Mouse (Mus musculus): ENCODE data around the gene Vti1b. TPM values are rescaled to one million over a fixed set of nuclear protein-coding genes. Genes with fewer than 3 reads are reported as not detected.

The Vti1b gene
- polyA plus RNA-seq, 2 experiments: 44.0 to 94.6 TPM

DNA sequence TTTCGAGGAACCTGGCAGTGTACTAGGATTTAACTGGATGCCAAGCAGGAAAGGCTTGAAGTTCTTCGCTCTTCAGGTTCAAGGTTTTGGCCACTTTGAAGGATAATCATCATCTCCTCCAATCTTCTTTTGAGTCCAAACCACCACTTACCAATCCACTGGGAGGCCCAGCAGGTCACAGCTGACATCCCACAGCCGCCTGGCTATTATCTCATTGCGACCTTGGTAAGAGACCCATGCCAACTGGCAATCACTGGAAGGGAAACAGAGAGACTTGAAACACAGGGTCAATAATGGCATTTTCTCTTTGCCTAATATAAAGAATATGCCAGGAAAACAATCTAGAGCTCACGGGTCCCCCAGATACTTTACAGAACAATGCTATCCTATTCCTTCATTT is 3.5 kb upstream of the Vti1b start:
- H3K9me3 ChIP-seq (ENCODE audit: control insufficient read depth, low read length): no peaks in the 10 kb centered on the region
- H3K4me2 ChIP-seq (replicated peaks; ENCODE audit: low read depth, low read length, severe bottlenecking): no peak overlapping the region
- H3K27me3 ChIP-seq (ENCODE audit: control insufficient read depth, insufficient read depth, low read length): no peaks in the 10 kb centered on the region
- no peak for TF ChIP-seq POLR2A (IDR thresholded peaks at IDR 0.05; ENCODE audit: borderline replicate concordance, extremely low read depth, insufficient read depth, insufficient read length)
- peaks cover 43% of the 10 kb centered on the region for H3K36me3 ChIP-seq (ENCODE audit: control insufficient read depth, insufficient read depth, low read length)
- WGBS: 89% methylated on average over 5 of the region's 5 CpGs
- no peak overlapping the region for H3K9ac ChIP-seq (ENCODE audit: low read depth, low read length, severe bottlenecking)
- ATAC-seq (ENCODE audit: low FRiP score, low read depth) (no peak), DNase-seq (ENCODE audit: low spot score) (no peak)
- peaks cover 5% of the 10 kb centered on the region; the same call in 1 of the 2 replicates for H3K4me1 ChIP-seq (ENCODE audit: control insufficient read depth, insufficient read depth, low read length)
- H3K4me3 ChIP-seq (replicated peaks; ENCODE audit: low read length): no peak overlapping the region
- H3K27ac ChIP-seq (replicated peaks; ENCODE audit: low read depth, low read length): no peak overlapping the region

- no peak for DNase-seq (ENCODE audit: low spot score)
- no peak overlapping the region for H3K27ac ChIP-seq (replicated peaks; ENCODE audit: low read depth, low read length)
- H3K9ac ChIP-seq (ENCODE audit: low read depth, low read length, severe bottlenecking): no peak overlapping the region
- no peak for TF ChIP-seq POLR2A (IDR thresholded peaks at IDR 0.05; ENCODE audit: borderline replicate concordance, extremely low read depth, insufficient read depth, insufficient read length)
- no peak for ATAC-seq (ENCODE audit: low FRiP score, low read depth)
- WGBS: 83% methylated on average over 5 of the region's 5 CpGs
- H3K4me2 ChIP-seq (replicated peaks; ENCODE audit: low read depth, low read length, severe bottlenecking): no peak overlapping the region
- H3K4me1 ChIP-seq (ENCODE audit: control insufficient read depth, insufficient read depth, low read length): peaks cover 5% of the 10 kb centered on the region; the same call in 1 of the 2 replicates
- no peaks in the 10 kb centered on the region for H3K9me3 ChIP-seq (ENCODE audit: control insufficient read depth, low read length)
- no peaks in the 10 kb centered on the region for H3K27me3 ChIP-seq (ENCODE audit: control insufficient read depth, insufficient read depth, low read length)
- H3K4me3 ChIP-seq (replicated peaks; ENCODE audit: low read length): no peak overlapping the region
- peaks cover 33% of the 10 kb centered on the region for H3K36me3 ChIP-seq (ENCODE audit: control insufficient read depth, insufficient read depth, low read length)
Measured at GRCm38 (mm10) chr12:79173721-79174120, 1.3 kb upstream of the Vti1b start.

DNA sequence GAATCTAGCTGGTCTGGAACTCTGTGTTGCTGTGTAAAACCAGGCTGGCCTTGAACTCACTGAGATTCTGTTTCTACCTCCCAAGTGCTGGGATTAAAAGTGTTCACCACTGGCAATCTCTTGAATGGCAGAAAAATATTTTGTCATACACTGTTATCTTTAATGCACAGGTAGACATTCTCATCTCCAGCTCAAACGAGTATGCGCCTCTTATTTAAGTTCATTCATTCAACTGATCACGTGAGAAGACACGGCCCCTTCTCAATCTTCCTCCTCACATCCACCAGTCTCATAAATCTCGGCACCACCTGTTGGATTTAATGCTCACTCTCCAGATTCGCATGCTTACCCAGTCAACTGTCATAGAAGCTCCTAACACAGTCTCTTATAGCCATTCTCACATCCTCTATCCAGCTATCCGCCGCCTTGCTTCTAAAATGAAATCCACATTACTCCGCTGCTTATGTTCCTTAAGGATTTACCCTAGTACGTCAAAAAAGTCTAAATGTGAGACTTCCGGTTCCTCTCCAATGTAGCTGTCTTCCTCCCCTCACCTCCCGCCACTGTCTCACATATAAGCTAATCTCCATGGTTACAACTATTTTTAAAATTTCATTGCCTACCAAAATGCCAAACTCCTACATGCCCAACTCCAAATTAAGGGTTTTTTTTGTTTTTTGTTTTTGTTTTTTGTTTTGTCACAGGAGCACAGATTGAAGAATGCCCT is 1.0 kb downstream of the Vti1b start:
- no peak for ATAC-seq (ENCODE audit: low FRiP score, low read depth)
- H3K4me3 ChIP-seq (replicated peaks; ENCODE audit: low read length): peak overlapping the region; percentile 74
- no peak for DNase-seq (ENCODE audit: low spot score)
- peak overlapping the region; percentile 82 for H3K9ac ChIP-seq (ENCODE audit: low read depth, low read length, severe bottlenecking)
- WGBS: 36% methylated on average over 12 of the region's 12 CpGs
- no peaks in the 10 kb centered on the region for H3K27me3 ChIP-seq (ENCODE audit: control insufficient read depth, insufficient read depth, low read length)
- peak overlapping the region; percentile 69 for H3K4me2 ChIP-seq (replicated peaks; ENCODE audit: low read depth, low read length, severe bottlenecking)
- H3K27ac ChIP-seq (replicated peaks; ENCODE audit: low read depth, low read length): 0 out of 2 replicates have a peak overlapping the region, but pooled peaks have one; percentile 92
- peaks cover 5% of the 10 kb centered on the region; the same call in 1 of the 2 replicates for H3K4me1 ChIP-seq (ENCODE audit: control insufficient read depth, insufficient read depth, low read length)
- H3K36me3 ChIP-seq (ENCODE audit: control insufficient read depth, insufficient read depth, low read length): peaks cover 18% of the 10 kb centered on the region
- no peaks in the 10 kb centered on the region for H3K9me3 ChIP-seq (ENCODE audit: control insufficient read depth, low read length)
- TF ChIP-seq POLR2A (IDR thresholded peaks at IDR 0.05; ENCODE audit: borderline replicate concordance, extremely low read depth, insufficient read depth, insufficient read length): no peak

- 70% methylated on average over 3 of the region's 3 CpGs for WGBS
- ATAC-seq (ENCODE audit: low FRiP score, low read depth) (no peak), DNase-seq (ENCODE audit: low spot score) (no peak)
- Histone ChIP-seq H3K9ac (ENCODE audit: low read depth, low read length, severe bottlenecking) (no peak overlapping the region), H3K4me3 (replicated peaks; ENCODE audit: low read length) (no peak overlapping the region), H3K4me1 (ENCODE audit: control insufficient read depth, insufficient read depth, low read length) (peaks cover 5% of the 10 kb centered on the region; the same call in 1 of the 2 replicates), H3K27me3 (ENCODE audit: control insufficient read depth, insufficient read depth, low read length) (no peaks in the 10 kb centered on the region), H3K4me2 (replicated peaks; ENCODE audit: low read depth, low read length, severe bottlenecking) (no peak overlapping the region), H3K27ac (replicated peaks; ENCODE audit: low read depth, low read length) (no peak overlapping the region), H3K9me3 (ENCODE audit: control insufficient read depth, low read length) (no peaks in the 10 kb centered on the region), H3K36me3 (ENCODE audit: control insufficient read depth, insufficient read depth, low read length) (peaks cover 13% of the 10 kb centered on the region)
- TF ChIP-seq POLR2A (IDR thresholded peaks at IDR 0.05; ENCODE audit: borderline replicate concordance, extremely low read depth, insufficient read depth, insufficient read length): no peak
Measured at GRCm38 (mm10) chr12:79170421-79170820, 2.0 kb downstream of the Vti1b start.

DNA sequence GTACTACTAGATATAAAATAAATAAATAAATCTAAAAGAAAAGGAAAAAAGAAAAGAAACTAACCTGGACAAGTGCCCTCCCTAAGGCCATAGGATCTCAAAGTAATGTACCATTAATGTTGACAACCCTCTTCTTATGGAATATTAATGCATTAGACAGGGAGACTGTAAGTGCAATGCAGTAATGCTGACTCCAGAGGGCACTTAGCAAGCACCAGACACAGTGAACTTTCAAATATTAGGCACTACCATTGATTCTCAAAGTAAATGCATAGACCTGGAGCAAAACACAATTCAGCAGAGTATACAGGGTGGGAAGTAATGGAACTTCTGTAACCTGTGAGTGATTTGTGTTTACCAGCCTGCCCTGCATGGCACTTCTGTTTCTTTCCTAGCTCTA is 3.3 kb downstream of the Vti1b start:
- H3K27me3 ChIP-seq (ENCODE audit: control insufficient read depth, insufficient read depth, low read length): no peaks in the 10 kb centered on the region
- ATAC-seq (ENCODE audit: low FRiP score, low read depth) (no peak), DNase-seq (ENCODE audit: low spot score) (no peak)
- peaks cover 5% of the 10 kb centered on the region; the same call in 1 of the 2 replicates for H3K4me1 ChIP-seq (ENCODE audit: control insufficient read depth, insufficient read depth, low read length)
- no peak overlapping the region for H3K4me3 ChIP-seq (replicated peaks; ENCODE audit: low read length)
- no peak overlapping the region for H3K27ac ChIP-seq (replicated peaks; ENCODE audit: low read depth, low read length)
- H3K4me2 ChIP-seq (replicated peaks; ENCODE audit: low read depth, low read length, severe bottlenecking): no peak overlapping the region
- no peak for TF ChIP-seq POLR2A (IDR thresholded peaks at IDR 0.05; ENCODE audit: borderline replicate concordance, extremely low read depth, insufficient read depth, insufficient read length)
- H3K9me3 ChIP-seq (ENCODE audit: control insufficient read depth, low read length): no peaks in the 10 kb centered on the region
- peaks cover 19% of the 10 kb centered on the region for H3K36me3 ChIP-seq (ENCODE audit: control insufficient read depth, insufficient read depth, low read length)
- no peak overlapping the region for H3K9ac ChIP-seq (ENCODE audit: low read depth, low read length, severe bottlenecking)
